ENCODE assay signal across 35 mouse cellular contexts in genomic region chr7:129597186-129597585, GRCm38 (mm10).
"Had no signal": no experiment of that assay in that cellular context is flagged by ENCODE, and none has a peak within 500 bp of the region (broad histone marks: within the 10 kb centered on the region; RNA-seq: fewer than 3 reads in every experiment).

No protein-coding gene starts in this region.

- DNase-seq: heart, postnatal 10 days; heart, postnatal 14 days; heart, postnatal 36 days; heart, postnatal 4 days; kidney, adult 11 months; kidney, adult 18-20 months; kidney, adult 2 months; kidney, adult 8-10 months; kidney, adult 9 months; kidney, postnatal 10 days; kidney, postnatal 14 days; kidney, postnatal 25 days; kidney, postnatal 36 days; kidney, postnatal 4 days; layer of hippocampus, adult 9-11 months; layer of hippocampus, postnatal 36 days had no signal

- H3K9me3 ChIP-seq: heart, embryonic 10.5 days; heart, embryonic 12.5 days; heart, embryonic 13.5 days; heart, embryonic 15.5 days; hindbrain, embryonic 10.5 days; hindbrain, embryonic 12.5 days; hindbrain, embryonic 13.5 days; hindbrain, embryonic 15.5 days; intestine, embryonic 15.5 days; kidney, embryonic 15.5 days had no signal

- H3K4me3 ChIP-seq: heart, embryonic 10.5 days; heart, embryonic 12.5 days; heart, embryonic 13.5 days; heart, embryonic 15.5 days; hindbrain, embryonic 10.5 days; hindbrain, embryonic 12.5 days; hindbrain, embryonic 13.5 days; hindbrain, embryonic 15.5 days; intestine, embryonic 15.5 days; kidney, embryonic 15.5 days; layer of hippocampus, adult 2 months had no signal

- H3K9ac ChIP-seq: heart, embryonic 12.5 days; heart, embryonic 13.5 days; heart, embryonic 15.5 days; hindbrain, embryonic 12.5 days; hindbrain, embryonic 13.5 days; hindbrain, embryonic 14.5 days; hindbrain, embryonic 15.5 days; intestine, embryonic 15.5 days; kidney, embryonic 15.5 days had no signal

- H3K27me3 ChIP-seq: heart, embryonic 12.5 days; heart, embryonic 13.5 days; heart, embryonic 15.5 days; hindbrain, embryonic 12.5 days; hindbrain, embryonic 13.5 days; hindbrain, embryonic 15.5 days; intestine, embryonic 15.5 days; kidney, embryonic 15.5 days had no signal

- ATAC-seq: hindbrain, embryonic 16.5 days; hindbrain, postnatal 0 days; inflammation-experienced regulatory T-cells, adult 6 months; intestine, embryonic 15.5 days; intestine, embryonic 16.5 days; intestine, postnatal 0 days had no signal

- H3K4me2 ChIP-seq: heart, embryonic 11.5 days; heart, embryonic 12.5 days; heart, embryonic 13.5 days; heart, embryonic 15.5 days; hindbrain, embryonic 12.5 days; hindbrain, embryonic 13.5 days; hindbrain, embryonic 14.5 days; hindbrain, embryonic 15.5 days; intestine, embryonic 15.5 days; kidney, embryonic 15.5 days had no signal

- H3K27ac ChIP-seq: heart, embryonic 10.5 days; heart, embryonic 13.5 days; heart, embryonic 15.5 days; hindbrain, embryonic 10.5 days; hindbrain, embryonic 12.5 days; hindbrain, embryonic 13.5 days; hindbrain, embryonic 14.5 days; hindbrain, embryonic 15.5 days; hindbrain, postnatal 0 days; intestine, embryonic 15.5 days; kidney, embryonic 15.5 days; kidney, postnatal 0 days; layer of hippocampus, adult 2 months had no signal

- H3K4me1 ChIP-seq: heart, embryonic 10.5 days; heart, embryonic 12.5 days; intestine, embryonic 15.5 days had no signal
